Mouse (Mus musculus): ENCODE results near the gene Syne3. TPM values are rescaled to one million over a fixed set of nuclear protein-coding genes. Genes with fewer than 3 reads are reported as not detected.

Gene Syne3
- polyA plus RNA-seq, 1 experiment from 2014 or later = 0.51 TPM

GRCm38 (mm10) chr12:104986781-104987180 is 22.8 kb downstream of the Syne3 start:
- 90% methylated on average over 9 of the region's 9 CpGs for WGBS
- Histone ChIP-seq H3K4me1 (ENCODE audit: control insufficient read depth, insufficient read depth, low read length) (peaks cover 11% of the 10 kb centered on the region; the same call in 1 of the 2 replicates), H3K9me3 (ENCODE audit: control insufficient read depth, low read length) (no peaks in the 10 kb centered on the region), H3K27ac (ENCODE audit: low read depth, low read length) (no peak overlapping the region), H3K36me3 (ENCODE audit: control insufficient read depth, insufficient read depth, low read length) (no peaks in the 10 kb centered on the region), H3K4me2 (replicated peaks; ENCODE audit: low read depth, low read length) (no peak overlapping the region), H3K27me3 (ENCODE audit: control insufficient read depth, insufficient read depth, low read length) (no peaks in the 10 kb centered on the region), H3K4me3 (ENCODE audit: low read length) (no peak overlapping the region), H3K9ac (ENCODE audit: low read depth, low read length) (no peak overlapping the region)
- no peak for ATAC-seq (ENCODE audit: low FRiP score, low TSS enrichment)

- Histone ChIP-seq H3K4me2 (replicated peaks; ENCODE audit: low read depth, low read length) (no peak overlapping the region), H3K4me1 (ENCODE audit: control insufficient read depth, insufficient read depth, low read length) (peaks cover 11% of the 10 kb centered on the region; the same call in 1 of the 2 replicates), H3K36me3 (ENCODE audit: control insufficient read depth, insufficient read depth, low read length) (no peaks in the 10 kb centered on the region), H3K27me3 (ENCODE audit: control insufficient read depth, insufficient read depth, low read length) (no peaks in the 10 kb centered on the region), H3K9ac (ENCODE audit: low read depth, low read length) (no peak overlapping the region), H3K9me3 (ENCODE audit: control insufficient read depth, low read length) (no peaks in the 10 kb centered on the region), H3K4me3 (ENCODE audit: low read length) (no peak overlapping the region), H3K27ac (ENCODE audit: low read depth, low read length) (no peak overlapping the region)
- WGBS = 85% methylated on average over 2 of the region's 2 CpGs
- ATAC-seq (ENCODE audit: low FRiP score, low TSS enrichment) = no peak
Measured at GRCm38 (mm10) chr12:104986001-104986400, 23.6 kb downstream of the Syne3 start.

- Histone ChIP-seq H3K9me3 (ENCODE audit: control insufficient read depth, low read length) (no peaks in the 10 kb centered on the region), H3K4me2 (replicated peaks; ENCODE audit: low read depth, low read length) (no peak overlapping the region), H3K4me1 (ENCODE audit: control insufficient read depth, insufficient read depth, low read length) (peaks cover 11% of the 10 kb centered on the region; the same call in 1 of the 2 replicates), H3K27ac (ENCODE audit: low read depth, low read length) (no peak overlapping the region), H3K4me3 (ENCODE audit: low read length) (no peak overlapping the region), H3K36me3 (ENCODE audit: control insufficient read depth, insufficient read depth, low read length) (no peaks in the 10 kb centered on the region), H3K27me3 (ENCODE audit: control insufficient read depth, insufficient read depth, low read length) (no peaks in the 10 kb centered on the region), H3K9ac (ENCODE audit: low read depth, low read length) (no peak overlapping the region)
- ATAC-seq (ENCODE audit: low FRiP score, low TSS enrichment) = no peak
- 91% methylated on average over 5 of the region's 5 CpGs for WGBS
Measured at GRCm38 (mm10) chr12:104985088-104985487, 24.5 kb downstream of the Syne3 start.

GRCm38 (mm10) chr12:104983476-104983875 is 26.1 kb downstream of the Syne3 start:
- Histone ChIP-seq H3K36me3 (ENCODE audit: control insufficient read depth, insufficient read depth, low read length) (no peaks in the 10 kb centered on the region), H3K4me3 (ENCODE audit: low read length) (no peak overlapping the region), H3K9ac (ENCODE audit: low read depth, low read length) (no peak overlapping the region), H3K9me3 (ENCODE audit: control insufficient read depth, low read length) (no peaks in the 10 kb centered on the region), H3K4me2 (replicated peaks; ENCODE audit: low read depth, low read length) (no peak overlapping the region), H3K27me3 (ENCODE audit: control insufficient read depth, insufficient read depth, low read length) (no peaks in the 10 kb centered on the region), H3K27ac (ENCODE audit: low read depth, low read length) (peak overlapping the region; percentile 55; the same call in 1 of the 2 replicates), H3K4me1 (ENCODE audit: control insufficient read depth, insufficient read depth, low read length) (peaks cover 11% of the 10 kb centered on the region; the same call in 1 of the 2 replicates)
- peak; percentile 50 for ATAC-seq (ENCODE audit: low FRiP score, low TSS enrichment)
- 24% methylated on average over 7 of the region's 7 CpGs for WGBS

GRCm38 (mm10) chr12:104978943-104979723 is 30.5 kb downstream of the Syne3 start:
- H3K36me3 ChIP-seq (ENCODE audit: control insufficient read depth, insufficient read depth, low read length) = no peaks in the 10 kb centered on the region
- H3K4me1 ChIP-seq (ENCODE audit: control insufficient read depth, insufficient read depth, low read length) = peaks cover 11% of the 10 kb centered on the region; the same call in 1 of the 2 replicates
- H3K4me3 ChIP-seq (ENCODE audit: low read length) = no peak overlapping the region
- no peak for ATAC-seq (ENCODE audit: low FRiP score, low TSS enrichment)
- H3K9me3 ChIP-seq (ENCODE audit: control insufficient read depth, low read length) = no peaks in the 10 kb centered on the region
- H3K4me2 ChIP-seq (replicated peaks; ENCODE audit: low read depth, low read length) = no peak overlapping the region
- H3K9ac ChIP-seq (ENCODE audit: low read depth, low read length) = no peak overlapping the region
- WGBS = 65% methylated on average over 22 of the region's 22 CpGs
- H3K27ac ChIP-seq (ENCODE audit: low read depth, low read length) = peak overlapping the region; percentile 44; the same call in 1 of the 2 replicates
- no peaks in the 10 kb centered on the region for H3K27me3 ChIP-seq (ENCODE audit: control insufficient read depth, insufficient read depth, low read length)

- no peak overlapping the region for H3K4me2 ChIP-seq (replicated peaks; ENCODE audit: low read depth, low read length)
- no peaks in the 10 kb centered on the region for H3K36me3 ChIP-seq (ENCODE audit: control insufficient read depth, insufficient read depth, low read length)
- no peaks in the 10 kb centered on the region for H3K27me3 ChIP-seq (ENCODE audit: control insufficient read depth, insufficient read depth, low read length)
- peaks cover 5% of the 10 kb centered on the region; the same call in 1 of the 2 replicates for H3K4me1 ChIP-seq (ENCODE audit: control insufficient read depth, insufficient read depth, low read length)
- peak; percentile 63 for ATAC-seq (ENCODE audit: low FRiP score, low TSS enrichment)
- H3K9me3 ChIP-seq (ENCODE audit: control insufficient read depth, low read length) = no peaks in the 10 kb centered on the region
- no peak overlapping the region for H3K9ac ChIP-seq (ENCODE audit: low read depth, low read length)
- 15% methylated on average over 9 of the region's 9 CpGs for WGBS
- H3K27ac ChIP-seq (ENCODE audit: low read depth, low read length) = peak overlapping the region; percentile 44; the same call in 1 of the 2 replicates
- H3K4me3 ChIP-seq (ENCODE audit: low read length) = no peak overlapping the region
Measured at GRCm38 (mm10) chr12:104978420-104978819, 31.2 kb downstream of the Syne3 start.

- Histone ChIP-seq H3K9ac (ENCODE audit: low read depth, low read length) (no peak overlapping the region), H3K36me3 (ENCODE audit: control insufficient read depth, insufficient read depth, low read length) (no peaks in the 10 kb centered on the region), H3K4me3 (ENCODE audit: low read length) (no peak overlapping the region), H3K27me3 (ENCODE audit: control insufficient read depth, insufficient read depth, low read length) (no peaks in the 10 kb centered on the region), H3K4me2 (replicated peaks; ENCODE audit: low read depth, low read length) (no peak overlapping the region), H3K4me1 (ENCODE audit: control insufficient read depth, insufficient read depth, low read length) (no peaks in the 10 kb centered on the region), H3K9me3 (ENCODE audit: control insufficient read depth, low read length) (no peaks in the 10 kb centered on the region), H3K27ac (ENCODE audit: low read depth, low read length) (peak overlapping the region; percentile 3; the same call in 1 of the 2 replicates)
- no peak for ATAC-seq (ENCODE audit: low FRiP score, low TSS enrichment)
- WGBS = 66% methylated on average over 7 of the region's 7 CpGs
Measured at GRCm38 (mm10) chr12:104976903-104977302, 32.7 kb downstream of the Syne3 start.

GRCm38 (mm10) chr12:104976331-104976817 is 33.2 kb downstream of the Syne3 start:
- Histone ChIP-seq H3K4me3 (ENCODE audit: low read length) (no peak overlapping the region), H3K9me3 (ENCODE audit: control insufficient read depth, low read length) (no peaks in the 10 kb centered on the region), H3K4me1 (ENCODE audit: control insufficient read depth, insufficient read depth, low read length) (no peaks in the 10 kb centered on the region), H3K36me3 (ENCODE audit: control insufficient read depth, insufficient read depth, low read length) (no peaks in the 10 kb centered on the region), H3K27me3 (ENCODE audit: control insufficient read depth, insufficient read depth, low read length) (no peaks in the 10 kb centered on the region), H3K4me2 (replicated peaks; ENCODE audit: low read depth, low read length) (no peak overlapping the region), H3K27ac (ENCODE audit: low read depth, low read length) (peak overlapping the region; percentile 3; the same call in 1 of the 2 replicates), H3K9ac (ENCODE audit: low read depth, low read length) (no peak overlapping the region)
- ATAC-seq (ENCODE audit: low FRiP score, low TSS enrichment) = peak; percentile 84
- WGBS = 29% methylated on average over 8 of the region's 8 CpGs

GRCm38 (mm10) chr12:104972860-104973259 is 36.7 kb downstream of the Syne3 start:
- Histone ChIP-seq H3K4me2 (replicated peaks; ENCODE audit: low read depth, low read length) (no peak overlapping the region), H3K4me3 (ENCODE audit: low read length) (no peak overlapping the region), H3K27ac (ENCODE audit: low read depth, low read length) (no peak overlapping the region), H3K27me3 (ENCODE audit: control insufficient read depth, insufficient read depth, low read length) (no peaks in the 10 kb centered on the region), H3K9me3 (ENCODE audit: control insufficient read depth, low read length) (no peaks in the 10 kb centered on the region), H3K36me3 (ENCODE audit: control insufficient read depth, insufficient read depth, low read length) (no peaks in the 10 kb centered on the region), H3K9ac (ENCODE audit: low read depth, low read length) (no peak overlapping the region), H3K4me1 (ENCODE audit: control insufficient read depth, insufficient read depth, low read length) (no peaks in the 10 kb centered on the region)
- no peak for ATAC-seq (ENCODE audit: low FRiP score, low TSS enrichment)
- WGBS = 84% methylated on average over 6 of the region's 6 CpGs
